Mouse (Mus musculus): ENCODE measurements around the gene Tnk2. TPM values are rescaled to one million over a fixed set of nuclear protein-coding genes. Genes with fewer than 3 reads are reported as not detected.
"Not testable (repeated sequence)": the region's sequence is repeated elsewhere in the genome, so short reads cannot be mapped to it uniquely, and the experiment has no call there.

Gene Tnk2
- polyA plus RNA-seq, 1 experiment: 93.2 TPM

DNA sequence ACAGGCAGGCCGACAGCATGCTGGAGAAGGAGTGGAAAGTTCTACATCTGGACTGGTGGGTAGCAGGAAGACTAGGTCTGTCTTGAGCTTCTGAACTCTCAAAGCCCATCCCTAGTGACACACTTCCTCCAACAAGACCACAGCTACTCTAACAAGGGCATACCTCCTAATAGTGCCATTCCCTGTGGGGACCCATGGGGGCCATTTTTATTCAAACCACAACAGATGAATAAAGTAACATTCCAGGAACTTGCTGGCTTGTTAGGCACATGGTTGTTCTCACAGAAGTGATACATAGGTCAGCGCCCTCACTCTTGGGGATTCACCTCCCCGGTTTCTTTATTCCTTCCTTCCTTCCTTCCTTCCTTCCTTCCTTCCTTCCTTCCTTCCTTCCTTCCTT, 7.3 kb upstream of the Tnk2 start:
- DNase-seq (ENCODE audit: low read depth): no peak

DNA sequence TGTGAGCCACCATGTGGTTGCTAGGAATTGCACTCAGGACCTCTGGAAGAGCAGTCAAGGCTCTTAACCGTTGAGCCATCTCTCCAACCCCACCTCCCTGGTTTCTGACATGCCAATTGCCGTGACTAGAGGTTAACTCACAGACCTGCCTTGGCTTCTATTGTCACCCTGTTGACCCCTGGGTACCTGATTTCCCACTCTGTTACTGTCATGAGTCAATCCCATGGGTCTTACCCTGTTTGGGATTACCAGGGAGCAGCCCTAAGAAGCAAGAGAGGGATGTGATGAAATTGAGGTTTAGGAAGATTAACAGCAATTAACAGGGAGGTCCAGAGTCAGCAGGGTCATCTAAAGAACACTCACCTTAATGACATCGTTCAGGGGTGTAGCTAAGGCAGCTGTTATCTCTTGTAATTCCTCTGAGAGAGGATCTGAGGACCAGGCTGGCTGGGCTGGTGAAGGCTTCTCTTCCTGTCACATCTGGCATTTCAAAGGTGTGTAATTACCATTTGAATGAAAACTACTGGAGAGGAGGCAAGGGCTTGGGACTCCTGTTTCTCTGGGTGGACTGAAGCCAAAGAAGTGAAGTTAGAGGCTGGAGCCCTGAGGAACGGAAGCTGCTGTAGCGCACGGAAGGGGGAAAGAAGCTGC, 6.7 kb upstream of the Tnk2 start:
- DNase-seq (ENCODE audit: low read depth): no peak

GRCm38 (mm10) chr16:32638476-32638875, 5.2 kb upstream of the Tnk2 start:
- DNase-seq (ENCODE audit: low read depth): no peak

GRCm38 (mm10) chr16:32640096-32640495, 3.6 kb upstream of the Tnk2 start:
- no peak for DNase-seq (ENCODE audit: low read depth)

GRCm38 (mm10) chr16:32640683-32641082, 3.0 kb upstream of the Tnk2 start:
- DNase-seq (ENCODE audit: low read depth): not testable (repeated sequence)

DNA sequence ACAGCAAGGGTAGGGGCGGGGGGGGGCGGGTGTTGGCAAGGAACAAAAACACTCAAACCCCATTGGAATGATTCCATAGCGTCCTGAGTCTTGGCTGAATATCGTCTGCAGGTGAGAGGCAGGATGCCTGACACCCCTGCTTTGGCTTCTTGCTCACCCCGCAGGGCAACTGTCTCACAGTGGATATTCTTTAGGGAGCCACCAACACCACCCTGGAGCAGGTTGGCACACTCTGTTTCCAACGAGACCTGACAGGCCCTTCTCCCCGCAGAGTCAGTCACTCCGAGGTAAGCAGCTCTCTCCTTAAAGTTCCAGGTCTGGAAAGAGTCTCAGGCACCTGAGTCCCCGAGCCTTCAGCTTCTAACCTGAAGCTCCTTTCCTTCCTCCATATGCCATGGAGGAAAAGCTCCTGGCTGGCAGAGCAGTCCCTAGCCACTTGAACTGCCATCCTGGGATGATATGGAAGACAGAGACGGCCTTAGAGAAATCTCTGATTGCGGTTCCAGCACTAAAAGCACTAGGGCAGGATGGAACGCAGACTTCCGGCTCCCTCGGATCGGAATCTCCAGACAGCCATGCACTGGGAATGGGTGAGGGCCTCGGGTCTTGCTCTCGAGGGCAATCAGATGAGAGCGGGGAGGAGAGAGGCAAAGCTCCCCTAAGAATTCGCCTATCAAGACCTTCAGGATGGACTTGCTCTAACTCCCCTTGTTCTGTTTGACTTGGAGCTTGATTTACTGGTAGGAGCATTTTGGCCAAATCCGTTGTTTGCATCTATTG, 2.0 kb upstream of the Tnk2 start:
- DNase-seq (ENCODE audit: low read depth): peak; percentile 89

DNA sequence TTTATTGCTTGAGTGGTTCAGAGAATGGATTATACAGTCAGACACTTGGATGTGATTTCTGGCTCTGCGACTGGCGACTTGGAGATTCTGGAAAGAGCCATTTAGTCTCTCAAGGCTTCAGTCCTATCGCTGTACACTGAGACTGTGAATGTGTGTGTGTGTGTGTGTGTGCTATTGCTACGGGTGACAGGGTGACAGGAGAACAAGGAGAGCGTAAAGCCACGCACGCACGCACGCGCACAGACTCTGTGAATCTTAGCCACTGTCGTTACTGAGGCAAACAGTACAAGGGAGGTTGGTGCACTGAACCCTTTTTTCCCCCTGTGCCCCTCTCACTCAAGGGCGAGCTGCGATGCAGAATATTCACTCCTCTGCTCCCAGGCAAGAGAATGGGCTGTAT, 1.4 kb upstream of the Tnk2 start:
- no peak for DNase-seq (ENCODE audit: low read depth)

DNA sequence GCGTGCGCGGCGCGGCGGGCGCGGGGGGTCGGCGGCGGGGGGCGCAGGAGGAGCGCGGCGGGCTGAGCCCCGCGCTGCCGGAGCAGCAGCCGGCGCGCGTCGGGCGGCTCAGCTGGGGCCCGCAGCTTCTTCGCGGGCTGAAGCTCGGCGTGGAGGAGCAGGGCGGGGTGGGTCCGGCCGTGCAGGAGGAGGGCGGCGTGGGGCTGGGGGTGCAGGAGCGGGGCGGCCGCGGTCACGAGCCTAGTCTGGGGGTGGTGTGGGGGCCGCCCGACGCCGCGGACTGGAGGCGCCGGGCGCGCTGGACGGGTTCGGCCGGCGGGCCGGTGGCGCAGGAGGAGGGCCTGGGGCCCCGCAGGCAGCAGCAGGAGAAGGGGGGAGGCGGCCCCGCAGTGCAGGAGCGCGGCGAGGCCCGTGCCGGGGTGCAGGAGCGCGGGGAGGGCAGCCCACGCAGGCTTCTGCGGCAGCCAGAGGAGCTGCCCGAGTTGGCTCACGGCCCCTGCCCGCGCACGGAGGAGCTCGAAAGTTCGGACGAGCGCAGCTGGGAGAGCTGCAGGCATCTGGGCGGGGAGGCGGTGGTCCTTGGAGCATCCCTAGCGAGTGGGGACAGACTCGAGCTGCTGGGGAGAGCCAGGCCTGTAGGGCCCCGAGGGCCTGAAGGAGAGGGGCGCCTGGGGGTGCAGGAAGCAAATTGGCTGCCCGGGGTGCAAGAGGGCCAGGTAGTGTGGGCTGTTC, 561 bp downstream of the Tnk2 start:
- DNase-seq (ENCODE audit: low read depth): no peak

DNA sequence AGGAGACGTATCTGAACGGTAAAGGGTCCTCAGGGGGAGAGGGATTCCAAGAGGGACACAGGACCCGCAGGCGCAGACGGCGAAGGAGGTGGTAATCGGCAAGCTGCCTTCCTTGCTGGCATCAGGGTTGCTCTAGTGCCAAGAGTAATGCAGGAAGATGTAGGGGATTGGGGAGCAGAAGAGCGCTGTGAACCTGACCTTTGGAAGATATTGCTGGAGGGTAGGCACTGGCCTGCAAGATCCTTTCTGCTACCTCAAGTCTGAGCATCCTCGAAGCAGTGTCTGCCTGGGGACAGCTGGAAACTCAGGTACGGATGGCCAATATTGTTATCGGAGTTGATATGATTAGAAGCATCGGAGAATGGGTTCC, 1.1 kb downstream of the Tnk2 start:
- no peak for DNase-seq (ENCODE audit: low read depth)

GRCm38 (mm10) chr16:32645361-32645914, 1.8 kb downstream of the Tnk2 start:
- DNase-seq (ENCODE audit: low read depth): no peak

- no peak for DNase-seq (ENCODE audit: low read depth)
These were observed 2.3 kb downstream of the Tnk2 start for GRCm38 (mm10) chr16:32646014-32646413.

DNA sequence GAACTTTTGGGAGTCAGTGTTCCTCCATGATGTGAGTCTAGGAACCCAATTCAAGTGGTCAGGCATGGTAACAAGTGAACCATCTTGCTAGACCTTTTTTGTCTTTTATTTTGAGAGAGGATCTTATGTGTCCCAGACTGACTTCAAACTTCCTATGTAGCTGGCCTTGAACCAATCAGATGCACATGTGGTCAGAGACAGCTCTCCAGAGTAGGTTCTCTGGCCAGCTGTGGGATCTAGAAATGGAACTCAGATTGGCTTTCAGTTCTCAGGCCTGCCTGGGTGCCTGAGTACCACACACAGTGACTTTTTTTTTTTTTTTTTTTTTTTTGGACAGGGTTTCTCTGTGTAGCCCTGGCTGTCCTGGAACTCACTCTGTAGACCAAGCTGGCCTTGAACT, 4.0 kb downstream of the Tnk2 start:
- no peak for DNase-seq (ENCODE audit: low read depth)

DNA sequence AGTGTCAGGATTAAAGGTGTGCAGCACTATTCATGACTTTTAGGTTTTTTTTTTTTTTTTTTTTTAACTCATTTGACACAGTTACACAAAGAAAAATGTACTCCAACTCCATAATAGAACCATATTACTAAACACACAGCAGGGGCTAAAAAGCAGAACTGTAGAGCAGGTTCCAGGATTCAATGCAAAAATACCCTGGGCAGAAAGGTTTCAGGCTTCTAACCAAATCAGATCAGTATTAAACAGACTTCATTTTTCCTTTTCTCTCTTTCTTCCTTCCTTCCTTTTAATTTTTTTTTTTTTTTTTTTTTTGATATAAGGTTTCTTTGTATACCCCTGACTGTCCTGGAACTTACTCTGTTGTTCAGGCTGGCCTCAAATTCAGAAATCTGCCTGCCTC, 6.8 kb downstream of the Tnk2 start:
- no peak for DNase-seq (ENCODE audit: low read depth)

DNA sequence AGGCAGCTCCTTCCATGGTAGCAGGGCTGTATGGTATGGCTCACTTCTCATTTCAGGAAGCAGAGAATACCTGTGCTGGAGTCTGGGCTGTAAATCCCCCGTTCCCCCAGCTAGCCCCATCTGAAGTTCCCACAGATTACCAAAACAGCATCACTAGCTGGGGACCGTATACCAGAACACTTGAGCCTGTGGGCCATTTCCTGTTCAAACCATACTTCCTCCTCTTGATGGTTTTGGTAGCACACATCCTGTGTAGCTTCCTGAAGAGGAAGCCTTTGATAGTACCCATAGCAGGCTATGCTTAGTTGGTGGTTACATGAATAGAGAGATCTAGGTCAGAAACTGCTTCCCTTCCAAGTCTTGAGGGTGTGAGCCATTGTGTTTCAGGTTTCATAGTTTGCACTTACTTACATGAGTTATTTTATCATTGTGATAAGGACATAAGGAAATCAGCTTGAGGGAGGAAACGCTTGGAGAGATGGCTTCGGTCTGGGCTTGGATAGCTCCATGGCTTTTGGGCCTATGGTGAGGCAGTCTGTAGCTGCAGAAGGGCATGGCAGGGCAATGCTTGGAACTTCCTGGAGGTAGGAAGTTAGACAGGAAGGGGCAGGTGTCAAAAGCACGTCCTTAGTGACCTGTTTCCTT, 7.4 kb downstream of the Tnk2 start:
- DNase-seq (ENCODE audit: low read depth): no peak

DNA sequence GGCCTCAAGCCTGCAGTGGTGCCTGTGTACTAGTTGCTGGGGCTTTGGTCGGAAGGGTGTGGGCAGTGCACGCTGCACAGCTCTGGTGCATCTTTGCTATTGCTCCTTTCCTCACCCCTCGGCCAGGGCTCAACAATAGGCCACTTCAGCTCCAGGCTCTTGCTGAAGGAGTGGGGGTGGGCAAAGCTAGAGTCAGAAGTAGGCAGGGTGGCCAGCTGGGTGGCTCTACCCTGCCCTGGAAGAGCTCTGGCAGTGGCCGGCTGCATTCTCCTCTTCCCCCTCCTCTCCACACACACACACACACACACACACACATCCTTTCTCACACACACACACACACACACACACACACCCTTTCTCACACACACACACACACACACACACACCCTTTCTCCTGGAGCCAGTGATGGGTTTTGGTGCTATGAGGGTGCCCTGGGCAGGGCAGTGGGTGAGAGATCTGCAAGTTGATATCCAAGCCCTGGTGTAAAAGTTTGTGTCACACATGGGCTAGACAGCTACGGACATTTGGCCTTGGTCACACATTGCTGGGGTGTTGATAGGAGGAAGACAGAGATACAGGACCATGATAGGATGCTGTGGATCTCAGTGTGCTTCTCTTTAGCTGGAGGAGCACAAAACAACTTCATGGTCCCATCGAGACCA, 10.5 kb downstream of the Tnk2 start:
- DNase-seq (ENCODE audit: low read depth): no peak

DNA sequence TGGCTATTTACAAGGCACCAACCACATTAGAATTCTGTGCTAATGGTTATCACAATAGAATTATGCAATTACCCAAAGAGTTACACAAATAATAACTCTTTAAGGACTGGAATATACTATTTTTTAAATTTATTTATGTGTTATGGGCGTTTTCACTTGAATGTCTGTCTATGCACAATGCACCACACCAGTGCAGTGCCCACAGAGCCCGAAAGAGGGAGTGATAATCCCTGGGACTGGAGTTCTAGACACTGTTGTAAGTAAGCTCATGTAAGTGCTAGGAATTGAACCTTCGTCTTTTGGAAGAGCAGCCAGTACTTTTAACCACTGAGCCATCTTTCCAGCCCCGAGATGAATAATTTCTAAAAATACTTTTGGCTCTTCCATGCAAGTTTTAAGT, 11.9 kb downstream of the Tnk2 start:
- no peak for DNase-seq (ENCODE audit: low read depth)

GRCm38 (mm10) chr16:32656321-32656720, 12.6 kb downstream of the Tnk2 start:
- DNase-seq (ENCODE audit: low read depth): no peak

DNA sequence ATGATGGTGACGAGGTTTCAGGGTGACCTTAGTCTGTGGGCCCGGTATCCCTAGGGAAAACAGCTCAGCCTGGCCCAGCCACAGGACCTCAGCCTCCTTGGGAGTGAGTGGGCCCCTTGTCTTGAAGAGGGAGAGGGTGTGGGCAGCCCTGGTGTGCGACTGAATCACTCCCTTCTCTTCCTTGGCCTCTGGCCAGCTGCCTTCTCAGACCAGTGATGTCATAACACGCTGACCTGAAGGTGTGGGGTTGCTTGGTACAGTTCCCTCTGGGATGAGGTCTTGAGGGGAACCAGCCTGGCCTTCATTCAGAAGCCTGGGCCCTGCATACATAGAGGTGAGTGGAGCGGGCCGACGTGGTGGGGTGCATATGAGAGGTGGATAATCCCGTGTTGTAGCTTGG, 13.1 kb downstream of the Tnk2 start:
- DNase-seq (ENCODE audit: low read depth): no peak

GRCm38 (mm10) chr16:32657498-32658250, 14.0 kb downstream of the Tnk2 start:
- no peak for DNase-seq (ENCODE audit: low read depth)

DNA sequence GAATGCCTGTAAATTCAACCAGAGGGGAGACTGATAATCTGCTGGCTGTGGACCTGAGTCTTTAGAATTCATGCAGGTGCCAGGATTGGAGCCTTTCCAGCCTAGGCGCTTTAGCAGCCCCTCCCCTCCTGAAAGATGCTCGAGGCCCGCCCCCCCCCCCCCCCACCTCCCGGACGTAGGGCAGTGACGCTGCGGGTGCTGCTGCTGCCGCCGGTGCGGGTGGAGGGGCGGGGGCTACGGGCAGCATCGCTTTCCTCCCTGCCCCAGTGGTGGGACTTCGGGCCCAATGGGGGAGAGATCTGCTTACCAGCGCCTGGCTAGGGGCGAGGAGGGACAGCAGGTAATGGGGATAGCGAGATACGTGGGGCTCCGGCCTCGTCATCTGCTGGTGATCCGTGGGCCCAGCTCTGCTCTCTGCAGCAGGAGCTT, 15.1 kb downstream of the Tnk2 start:
- DNase-seq (ENCODE audit: low read depth): no peak

GRCm38 (mm10) chr16:32659385-32659784, 15.7 kb downstream of the Tnk2 start:
- DNase-seq (ENCODE audit: low read depth): no peak
